Mouse (Mus musculus) ES-E14 (cell line): ENCODE data around the gene Map2k2.

Experiments
- ZC3H11A ChIP-seq: IDR thresholded peaks from 2 replicates; pipeline ENCODE4 v1.6.1; 2012; ENCODE audit warnings: low read depth, mild to moderate bottlenecking, inconsistent platforms, low read length, borderline replicate concordance
- ZNF384 ChIP-seq: IDR thresholded peaks from 2 replicates; pipeline ENCODE4 v1.6.1; 2012; ENCODE audit warnings: low read depth, low read length, inconsistent platforms

- TF ChIP-seq ZC3H11A (no peak), ZNF384 (no peak)
Measured at GRCm38 (mm10) chr10:81165118-81165517, 59.4 kb downstream of the Map2k2 start.
